Mouse (Mus musculus) heart, embryonic 11.5 days (tissue): ENCODE measurements around the gene Myof. TPM values are rescaled to one million over a fixed set of nuclear protein-coding genes. Genes with fewer than 3 reads are reported as not detected.

Experiments
- ATAC-seq: fragments of 200-750 bp; cut with Nextera tagmentation; replicated peaks from 2 replicates; pipeline ENCODE4 v1.8.0; 2017; ENCODE audit warnings: moderate library complexity; ENCODE audit not compliant: insufficient number of reproducible peaks, low FRiP score, low TSS enrichment
- H3K27ac ChIP-seq: fragments of 300-500 bp; sonication (generic); 2 replicates; pipeline ENCODE4 v1.5.1; 2014; ENCODE audit warnings: mild to moderate bottlenecking, low read depth, low read length
- H3K27me3 ChIP-seq: fragments of 300-500 bp; sonication (generic); 2 replicates; pipeline ENCODE4 v1.6.1; 2014; ENCODE audit warnings: mild to moderate bottlenecking, low read length, mixed read lengths; ENCODE audit not compliant: control insufficient read depth, insufficient read depth
- H3K36me3 ChIP-seq: fragments of 300-500 bp; sonication (generic); 2 replicates; pipeline ENCODE4 v1.6.1; 2014; ENCODE audit warnings: mild to moderate bottlenecking, low read length, moderate library complexity, mixed read lengths; ENCODE audit not compliant: control insufficient read depth, insufficient read depth
- H3K4me1 ChIP-seq: fragments of 300-500 bp; sonication (generic); 2 replicates; pipeline ENCODE4 v1.6.1; 2014; ENCODE audit warnings: low read length; ENCODE audit not compliant: control insufficient read depth, insufficient read depth
- H3K4me2 ChIP-seq: fragments of 300-500 bp; sonication (generic); 2 replicates; pipeline ENCODE4 v1.6.1; 2014; ENCODE audit warnings: mild to moderate bottlenecking, moderate library complexity
- H3K4me3 ChIP-seq: fragments of 300-500 bp; sonication (generic); 2 replicates; pipeline ENCODE4 v1.5.1; 2014; ENCODE audit warnings: low read depth, low read length
- H3K9ac ChIP-seq: fragments of 300-500 bp; sonication (generic); 2 replicates; pipeline ENCODE4 v1.6.1; 2014; ENCODE audit warnings: mild to moderate bottlenecking, low read depth, low read length, moderate library complexity
- H3K9me3 ChIP-seq: fragments of 300-500 bp; sonication (generic); replicated peaks from 2 replicates; pipeline ENCODE4 v1.6.1; 2016; ENCODE audit warnings: low read length; ENCODE audit not compliant: control insufficient read depth
- WGBS: fragments of 180-500 bp; shearing (Covaris S2); extraction: QIAGEN DNeasy Blood & Tissue Kit; methylation state at CpG from one replicate; pipeline ENCODE4 v1.1.7; 2014; ENCODE audit not compliant: insufficient replicate concordance; 5-methylcytosine and 5-hydroxymethylcytosine counted together
- polyA plus RNA-seq: library from polyadenylated mRNA; unstranded; fragments of >200 nt; fragmentation: Nextera tagmentation; extraction: Ambion mirVana; gene quantifications from 2 replicates; pipeline ENCODE4 v1.2.1, GENCODE M21; 2014

The Myof gene
- polyA plus RNA-seq, 1 experiment from 2014 or later, result 7.4 TPM

- Histone ChIP-seq H3K9ac (no peak overlapping the region), H3K4me3 (no peak overlapping the region), H3K27me3 (no peaks in the 10 kb centered on the region), H3K36me3 (no peaks in the 10 kb centered on the region), H3K4me1 (no peaks in the 10 kb centered on the region; the same call in 1 of the 2 replicates), H3K4me2 (no peak overlapping the region), H3K9me3 (no peaks in the 10 kb centered on the region), H3K27ac (no peak overlapping the region)
- ATAC-seq, result no peak
- WGBS, result 70% methylated on average over 2 of the region's 2 CpGs
Measured at GRCm38 (mm10) chr19:37989971-37990370, 53.4 kb downstream of the Myof start.

GRCm38 (mm10) chr19:37988156-37988555, 55.2 kb downstream of the Myof start:
- Histone ChIP-seq H3K4me3 (no peak overlapping the region), H3K27me3 (no peaks in the 10 kb centered on the region), H3K9me3 (no peaks in the 10 kb centered on the region), H3K4me2 (no peak overlapping the region), H3K4me1 (no peaks in the 10 kb centered on the region; the same call in 1 of the 2 replicates), H3K9ac (no peak overlapping the region), H3K27ac (no peak overlapping the region), H3K36me3 (no peaks in the 10 kb centered on the region)
- 87% methylated on average over 4 of the region's 4 CpGs for WGBS
- ATAC-seq, result no peak

GRCm38 (mm10) chr19:37985730-37986129, 57.6 kb downstream of the Myof start:
- H3K9ac ChIP-seq, result no peak overlapping the region
- 85% methylated on average over 16 of the region's 16 CpGs for WGBS
- no peak overlapping the region for H3K4me3 ChIP-seq
- no peaks in the 10 kb centered on the region for H3K27me3 ChIP-seq
- ATAC-seq, result no peak
- no peaks in the 10 kb centered on the region for H3K36me3 ChIP-seq
- H3K4me1 ChIP-seq, result no peaks in the 10 kb centered on the region
- no peaks in the 10 kb centered on the region for H3K9me3 ChIP-seq
- H3K27ac ChIP-seq, result no peak overlapping the region
- H3K4me2 ChIP-seq, result no peak overlapping the region

GRCm38 (mm10) chr19:37975951-37976350, 67.4 kb downstream of the Myof start:
- Histone ChIP-seq H3K27me3 (no peaks in the 10 kb centered on the region), H3K4me2 (no peak overlapping the region), H3K9ac (no peak overlapping the region), H3K36me3 (no peaks in the 10 kb centered on the region), H3K9me3 (no peaks in the 10 kb centered on the region), H3K4me3 (no peak overlapping the region), H3K27ac (no peak overlapping the region), H3K4me1 (no peaks in the 10 kb centered on the region)
- WGBS, result 87% methylated on average over 5 of the region's 5 CpGs
- ATAC-seq, result no peak

- Histone ChIP-seq H3K4me2 (no peak overlapping the region), H3K27ac (no peak overlapping the region), H3K9me3 (no peaks in the 10 kb centered on the region), H3K27me3 (no peaks in the 10 kb centered on the region), H3K36me3 (no peaks in the 10 kb centered on the region), H3K9ac (no peak overlapping the region), H3K4me1 (0 out of 2 replicates have a peak, but pooled peaks cover 3% of the 10 kb centered on the region), H3K4me3 (no peak overlapping the region)
- no peak for ATAC-seq
- 79% methylated on average over 4 of the region's 4 CpGs for WGBS
Measured at GRCm38 (mm10) chr19:37970571-37970970, 72.8 kb downstream of the Myof start.

- Histone ChIP-seq H3K27ac (no peak overlapping the region), H3K27me3 (no peaks in the 10 kb centered on the region)
- no peak for ATAC-seq
Measured at GRCm38 (mm10) chr19:37970004-37970403, 73.4 kb downstream of the Myof start.

GRCm38 (mm10) chr19:37965828-37966227, 77.5 kb downstream of the Myof start:
- Histone ChIP-seq H3K36me3 (no peaks in the 10 kb centered on the region), H3K27me3 (no peaks in the 10 kb centered on the region), H3K9ac (no peak overlapping the region), H3K4me3 (no peak overlapping the region), H3K4me1 (0 out of 2 replicates have a peak, but pooled peaks cover 3% of the 10 kb centered on the region), H3K27ac (peak overlapping the region; percentile 29; the same call in 1 of the 2 replicates), H3K9me3 (no peaks in the 10 kb centered on the region), H3K4me2 (no peak overlapping the region)
- ATAC-seq, result no peak
- WGBS, result 56% methylated on average over 4 of the region's 4 CpGs

More at GRCm38 (mm10) chr19:37970004-37970403, 73.4 kb downstream of the Myof start:
- 78% methylated on average over 5 of the region's 5 CpGs for WGBS
- Histone ChIP-seq H3K4me1 (0 out of 2 replicates have a peak, but pooled peaks cover 3% of the 10 kb centered on the region), H3K9ac (no peak overlapping the region), H3K9me3 (no peaks in the 10 kb centered on the region), H3K4me3 (no peak overlapping the region), H3K4me2 (no peak overlapping the region), H3K36me3 (no peaks in the 10 kb centered on the region)

GRCm38 (mm10) chr19:37963421-37963820, 80.0 kb downstream of the Myof start:
- H3K27ac ChIP-seq, result no peak overlapping the region
- H3K36me3 ChIP-seq, result no peaks in the 10 kb centered on the region
- no peak for ATAC-seq

GRCm38 (mm10) chr19:37960791-37961190, 82.6 kb downstream of the Myof start:
- no peak for ATAC-seq
- Histone ChIP-seq H3K9ac (no peak overlapping the region), H3K27me3 (no peaks in the 10 kb centered on the region), H3K9me3 (no peaks in the 10 kb centered on the region), H3K4me2 (no peak overlapping the region), H3K27ac (no peak overlapping the region), H3K4me3 (no peak overlapping the region), H3K36me3 (no peaks in the 10 kb centered on the region), H3K4me1 (0 out of 2 replicates have a peak, but pooled peaks cover under 1% of the 10 kb centered on the region)
- 90% methylated on average over 9 of the region's 9 CpGs for WGBS

More at GRCm38 (mm10) chr19:37963421-37963820, 80.0 kb downstream of the Myof start:
- no peaks in the 10 kb centered on the region for H3K27me3 ChIP-seq
- H3K9me3 ChIP-seq, result no peaks in the 10 kb centered on the region
- H3K4me3 ChIP-seq, result no peak overlapping the region
- WGBS, result 87% methylated on average over 5 of the region's 5 CpGs
- 0 out of 2 replicates have a peak, but pooled peaks cover 3% of the 10 kb centered on the region for H3K4me1 ChIP-seq
- H3K9ac ChIP-seq, result no peak overlapping the region
- H3K4me2 ChIP-seq, result no peak overlapping the region
